In genomic region chr6:83280256-83280955, GRCm38 (mm10) we compare ENCODE assay signal across 9 mouse cellular contexts. TPM values are rescaled to one million over a fixed set of nuclear protein-coding genes. Genes with fewer than 3 reads are reported as not detected.
DNase-seq lines count a peak whose midpoint lies in the region; TF ChIP-seq lines count a peak whose summit lies in the region.
"Had no signal": no experiment of that assay in that cellular context is flagged by ENCODE, and none has a peak within 500 bp of the region (broad histone marks: within the 10 kb centered on the region; RNA-seq: fewer than 3 reads in every experiment).

No protein-coding gene starts in this region.

- DNase-seq in adrenal gland, adult 2 months, result peak; percentile 21
- DNase-seq in adrenal gland, adult 18-20 months (ENCODE audit: low spot score in 2 of 2), result no peak
- DNase-seq in layer of hippocampus, adult 2 months (ENCODE audit: low spot score in 2 of 2), result no peak
- DNase-seq in layer of hippocampus, postnatal 14 days (ENCODE audit: low spot score in 2 of 2), result no peak
- peak; percentile 11 for DNase-seq in c-Kit-positive CD71-positive TER-119-negative erythroid progenitor cells, embryonic 14.5 days (ENCODE audit: low read depth)
- DNase-seq in retina, postnatal 1 day, result peak; percentile 33
- DNase-seq in Muller cell, postnatal 12 days (ENCODE audit: inconsistent ontology term), result no peak
- no peak for DNase-seq in left cerebral cortex, adult 11 months (ENCODE audit: low spot score)

- peak; percentile 77 for TF ChIP-seq CTCF in layer of hippocampus, adult 2 months (conservative IDR thresholded peaks at IDR 0.05)

- H3K27ac ChIP-seq in layer of hippocampus, adult 2 months, result no peak overlapping the region
- H3K27ac ChIP-seq: midbrain, embryonic 12.5 days had no signal

- H3K4me3 ChIP-seq in layer of hippocampus, adult 2 months, result no peak overlapping the region
- H3K4me3 ChIP-seq: midbrain, embryonic 12.5 days had no signal

RNA-seq across cellular contexts. Expression of gene Mthfd2, which starts 45.3 kb away (rescaled TPM):
- 10 to 100 TPM; 17.8 to 30.8 TPM for total RNA-seq in adrenal gland, adult 2 months (2021)
- polyA plus RNA-seq in adrenal gland, adult 2 months (2012; rRNA removed), result 2.5 and 3.8 TPM in 2 replicates
- total RNA-seq in adrenal gland, adult 18-20 months (2021), result 10 to 100 TPM; 12.3 to 24.1 TPM
- total RNA-seq in layer of hippocampus, adult 2 months (2021), result 1 to 10 TPM; 5.8 to 7.1 TPM
- total RNA-seq in layer of hippocampus, postnatal 14 days (2021), result 10 to 100 TPM in 1 of 2 experiments, 1 to 10 TPM in 1; 8.5 to 10.5 TPM

RNA-seq across cellular contexts. Expression of gene Mob1a, which starts 45.4 kb away (rescaled TPM):
- total RNA-seq in adrenal gland, adult 2 months (2021), result 10 to 100 TPM; 62.1 to 77.7 TPM
- polyA plus RNA-seq in adrenal gland, adult 2 months (2012; rRNA removed), result 44.4 and 52.1 TPM in 2 replicates
- total RNA-seq in adrenal gland, adult 18-20 months (2021), result 10 to 100 TPM; 67.7 to 79.2 TPM
- total RNA-seq in layer of hippocampus, adult 2 months (2021), result 10 to 100 TPM; 16.2 to 22.2 TPM
- total RNA-seq in layer of hippocampus, postnatal 14 days (2021), result 10 to 100 TPM; 22.1 to 23.1 TPM

Comparison
In these comparisons a context has a peak if more than half of its experiments do, and no peak if none do; other contexts are left out.
1. DNase-seq: peak in adrenal gland, adult 2 months (single experiment), c-Kit-positive CD71-positive TER-119-negative erythroid progenitor cells, embryonic 14.5 days (single experiment) and retina, postnatal 1 day (single experiment); none in adrenal gland, adult 18-20 months (0 of 2), layer of hippocampus, adult 2 months (0 of 2), layer of hippocampus, postnatal 14 days (0 of 2), Muller cell, postnatal 12 days (single experiment) and left cerebral cortex, adult 11 months (single experiment).